Mouse (Mus musculus) Patski (cell line): ENCODE results near the gene Ank. TPM values are rescaled to one million over a fixed set of nuclear protein-coding genes. Genes with fewer than 3 reads are reported as not detected.

Experiments
- ATAC-seq: fragments of 100-300 bp; one replicate; pipeline ENCODE4 v1.8.0; 2021
- CTCF ChIA-PET: fragments of 350-600 bp; sonication (Branson Sonifier 250); formaldehyde crosslinking; loops from one replicate; lab custom pipeline; 2022; ENCODE audit warnings: inconsistent platforms; lab: Charles Lee
- POLR2A ChIA-PET: fragments of 350-600 bp; sonication (Branson Sonifier 250); formaldehyde crosslinking; loops from one replicate; lab custom pipeline; 2022; ENCODE audit warnings: antibody characterized with exemption, inconsistent platforms; lab: Charles Lee
- DNase-seq: peaks from one replicate; pipeline ENCODE4 v3.0.0-alpha.2; 2011; ENCODE audit warnings: low read depth, low spot score
- H3K27me3 ChIP-seq: fragments of 371-371 bp; one replicate; pipeline ENCODE4 v1.5.1; 2021
- CTCF ChIP-seq: fragments of 100-300 bp; IDR thresholded peaks from one replicate; pipeline ENCODE4 v1.5.1; 2021
- in situ Hi-C: fragments of 300-500 bp; cut with MboI; formaldehyde crosslinking; loops from 3 replicates; pipeline ENCODE4 v1.11.1; 2018; ENCODE audit warnings: low pct_unique_long_range_greater_than_20kb, mixed read lengths
- polyA plus RNA-seq: library from polyadenylated mRNA; unstranded; gene quantifications from one replicate; pipeline ENCODE4 v1.2.3, GENCODE M21; 2021

The Ank gene
- polyA plus RNA-seq, 1 experiment from 2014 or later: 85.8 TPM

GRCm38 (mm10) chr15:27582428-27582827, 116.0 kb downstream of the Ank start:
- in situ Hi-C loops: loop anchor here (5.0 kb wide), 1 partner anchor 265 kb away; no protein-coding TSS in a partner anchor
- TF ChIP-seq CTCF: no peak
- POLR2A ChIA-PET: no interaction called here
- CTCF ChIA-PET: interaction anchor here (0.8 to 3.7 kb wide), 17 partner anchors 10 to 265 kb away, joined by 3 to 20 read pairs (median 5); no protein-coding TSS in a partner anchor
- H3K27me3 ChIP-seq: no peaks in the 10 kb centered on the region
- no peak for DNase-seq
- no peak for ATAC-seq

GRCm38 (mm10) chr15:27583042-27583441, 116.6 kb downstream of the Ank start:
- TF ChIP-seq CTCF: peak; percentile 77
- ChIA-PET POLR2A (no interaction called here), CTCF (interaction anchor here (1.0 to 3.7 kb wide), 16 partner anchors 9 to 265 kb away, joined by 3 to 20 read pairs (median 6); no protein-coding TSS in a partner anchor)
- H3K27me3 ChIP-seq: no peaks in the 10 kb centered on the region
- DNase-seq (no peak), ATAC-seq (peak; percentile 56)
- in situ Hi-C loops: loop anchor here (5.0 kb wide), 1 partner anchor 266 kb away; no protein-coding TSS in a partner anchor

GRCm38 (mm10) chr15:27583620-27584019, 117.1 kb downstream of the Ank start:
- ChIA-PET POLR2A (no interaction called here), CTCF (interaction anchor here (1.2 to 3.7 kb wide), 8 partner anchors 13 to 266 kb away, joined by 3 to 20 read pairs (median 7); no protein-coding TSS in a partner anchor)
- ATAC-seq (no peak), DNase-seq (no peak)
- in situ Hi-C loops: loop anchor here (5.0 kb wide), 1 partner anchor 266 kb away; no protein-coding TSS in a partner anchor
- no peaks in the 10 kb centered on the region for H3K27me3 ChIP-seq
- TF ChIP-seq CTCF: no peak

DNA sequence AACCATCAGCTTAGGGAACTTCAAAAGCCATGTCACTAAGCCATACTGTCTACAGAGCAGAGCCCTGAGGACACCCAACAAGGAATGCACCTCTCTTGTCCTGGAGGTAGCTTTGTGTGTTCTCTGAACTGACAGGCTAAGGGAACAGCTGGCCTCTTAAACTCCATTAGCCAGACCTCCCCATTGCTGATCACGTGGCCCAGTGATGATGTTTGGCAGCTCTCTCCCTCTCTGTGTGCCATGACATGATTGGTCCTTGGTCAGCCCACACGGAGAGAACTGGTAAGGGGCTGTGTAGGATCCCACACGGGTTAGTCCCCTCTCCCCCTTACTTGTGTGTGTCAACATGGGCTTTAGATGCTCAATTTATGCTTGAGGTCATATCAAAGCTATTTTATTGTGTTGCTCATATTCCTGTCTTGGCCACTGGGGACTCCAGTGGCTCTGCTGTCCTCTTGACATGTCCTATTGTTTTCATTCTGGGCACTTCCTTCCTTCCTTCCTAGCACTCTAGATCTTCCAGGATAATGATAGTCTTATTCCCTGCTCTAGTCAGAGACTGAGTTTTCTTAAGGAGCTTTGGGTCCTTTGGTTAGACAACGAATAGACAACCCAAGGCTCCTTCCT, 119.1 kb downstream of the Ank start:
- ChIA-PET POLR2A (no interaction called here), CTCF (interaction anchor here (0.8 to 1.8 kb wide), 7 partner anchors 9 to 259 kb away, joined by 3 to 6 read pairs (median 3); no protein-coding TSS in a partner anchor)
- TF ChIP-seq CTCF: no peak
- no peaks in the 10 kb centered on the region for H3K27me3 ChIP-seq
- DNase-seq (no peak), ATAC-seq (no peak)
- in situ Hi-C loops: no loop called here

DNA sequence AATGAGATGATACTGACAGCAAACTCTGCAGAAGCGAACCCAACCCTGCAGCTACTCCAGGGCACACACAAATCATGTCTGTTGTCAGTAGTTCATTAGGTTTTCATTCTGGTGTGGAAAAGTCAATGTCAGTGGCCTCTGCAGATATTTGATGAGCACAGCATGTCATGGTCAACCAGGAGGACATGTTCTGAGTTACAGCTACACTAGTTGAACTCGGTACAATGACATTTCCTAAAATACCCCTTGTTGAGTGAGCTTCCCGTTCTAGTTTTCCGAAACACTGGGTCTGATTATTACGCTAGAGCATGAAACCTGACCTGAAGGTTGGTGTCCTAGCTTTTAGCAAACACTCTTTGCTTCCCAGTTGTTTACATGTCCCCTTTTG, 119.6 kb downstream of the Ank start:
- no peak for ATAC-seq
- POLR2A ChIA-PET: no interaction called here
- no peak for TF ChIP-seq CTCF
- in situ Hi-C loops: no loop called here
- CTCF ChIA-PET: interaction anchor here (0.8 to 1.8 kb wide), 6 partner anchors 10 to 260 kb away, joined by 3 to 6 read pairs (median 4); no protein-coding TSS in a partner anchor
- DNase-seq: no peak
- H3K27me3 ChIP-seq: no peaks in the 10 kb centered on the region

DNA sequence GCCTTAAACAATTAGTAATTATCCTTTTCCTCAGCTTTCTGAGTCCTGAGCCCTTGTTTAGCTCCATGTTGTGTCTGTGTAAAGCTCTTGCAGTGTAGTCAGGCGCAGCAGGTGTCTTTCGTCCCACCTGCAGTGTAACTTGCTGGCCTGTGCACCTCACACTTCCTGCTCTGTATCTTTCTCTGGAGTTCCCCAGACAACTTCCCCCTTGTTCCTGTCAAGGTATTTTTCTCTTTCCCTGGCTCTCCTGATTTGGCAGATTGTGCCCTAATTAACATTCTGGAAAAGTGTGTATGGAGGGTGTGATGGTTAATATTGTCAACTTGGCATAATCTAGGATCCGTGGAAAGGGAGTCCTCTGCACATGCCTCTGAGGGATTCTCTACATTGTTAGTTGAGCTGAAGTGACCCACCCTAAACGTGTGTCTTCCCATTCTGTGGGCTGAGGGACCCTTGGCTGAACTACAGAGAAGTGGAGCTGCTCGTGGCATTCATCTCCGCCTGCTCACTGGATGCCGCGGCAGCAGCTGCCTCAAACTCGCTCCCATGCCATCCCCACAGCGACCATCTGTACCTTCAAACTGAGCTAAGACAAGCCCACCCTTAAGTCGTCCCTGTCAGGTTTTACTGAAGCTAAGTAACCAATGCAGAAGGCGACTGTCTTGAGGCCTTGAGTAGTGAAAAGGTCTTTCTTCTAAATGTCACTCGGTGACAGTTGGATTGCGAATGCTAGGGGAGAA, 121.8 kb downstream of the Ank start:
- ChIA-PET POLR2A (interaction anchor here (0.9 kb wide), 1 partner anchor 19 kb away, joined by 3 read pairs; no protein-coding TSS in a partner anchor), CTCF (interaction anchor here (1.2 to 2.0 kb wide), 5 partner anchors 12 to 262 kb away, joined by 3 to 6 read pairs (median 3); no protein-coding TSS in a partner anchor)
- no peak for TF ChIP-seq CTCF
- ATAC-seq: no peak
- H3K27me3 ChIP-seq: no peaks in the 10 kb centered on the region
- no peak for DNase-seq
- in situ Hi-C loops: no loop called here

- POLR2A ChIA-PET: no interaction called here
- DNase-seq (no peak), ATAC-seq (no peak)
- TF ChIP-seq CTCF: no peak
- no peaks in the 10 kb centered on the region for H3K27me3 ChIP-seq
- CTCF ChIA-PET: interaction anchor here (2.2 kb wide), 1 partner anchor 39 kb away, joined by 5 read pairs; no protein-coding TSS in a partner anchor
- in situ Hi-C loops: no loop called here
Observed at GRCm38 (mm10) chr15:27590812-27591211, 124.3 kb downstream of the Ank start.

DNA sequence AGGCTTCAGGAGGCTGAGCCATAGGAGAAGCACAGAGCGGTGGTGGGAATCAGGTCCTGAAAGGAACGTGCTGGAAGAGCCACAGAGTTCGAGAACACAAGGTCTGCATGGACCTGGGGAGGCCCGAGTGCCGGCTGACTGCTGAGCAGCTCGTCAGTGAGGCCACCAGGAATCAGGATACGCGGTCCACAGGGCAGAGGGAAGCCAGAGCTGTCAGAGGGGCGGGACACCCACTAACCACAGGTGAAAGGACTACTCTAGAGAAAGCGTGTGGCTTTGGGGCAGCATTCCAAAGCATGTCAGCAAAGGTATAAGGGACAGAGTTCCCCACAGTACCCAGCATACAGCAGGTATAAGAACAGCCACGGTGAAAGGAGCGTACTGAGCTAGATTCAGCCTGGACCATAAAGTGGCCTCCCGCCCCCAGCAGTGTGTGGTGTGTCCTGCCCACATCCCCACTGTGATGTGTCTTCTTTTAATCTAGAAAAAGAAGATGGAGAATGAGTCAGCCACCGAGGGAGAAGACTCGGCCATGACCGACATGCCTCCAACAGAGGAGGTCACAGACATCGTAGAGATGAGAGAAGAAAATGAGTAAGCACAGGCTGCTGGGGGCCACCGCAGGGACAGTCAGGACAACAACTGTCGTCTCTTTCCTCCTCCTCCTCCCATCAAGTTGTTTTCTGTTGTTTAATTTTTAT, 126.3 kb downstream of the Ank start:
- TF ChIP-seq CTCF: no peak
- ChIA-PET POLR2A (no interaction called here), CTCF (interaction anchor here (1.1 to 1.9 kb wide), 3 partner anchors 10 to 127 kb away, joined by 3 to 6 read pairs (median 3); no protein-coding TSS in a partner anchor)
- in situ Hi-C loops: no loop called here
- no peaks in the 10 kb centered on the region for H3K27me3 ChIP-seq
- ATAC-seq: peak; percentile 8
- DNase-seq: no peak

GRCm38 (mm10) chr15:27593717-27594116, 127.2 kb downstream of the Ank start:
- no peaks in the 10 kb centered on the region for H3K27me3 ChIP-seq
- ATAC-seq: no peak
- ChIA-PET POLR2A (no interaction called here), CTCF (interaction anchor here (1.5 kb wide), 1 partner anchor 20 kb away, joined by 3 read pairs; no protein-coding TSS in a partner anchor)
- no peak for TF ChIP-seq CTCF
- no peak for DNase-seq
- in situ Hi-C loops: no loop called here

- ChIA-PET CTCF (interaction anchor here (4.9 kb wide), 1 partner anchor 12 kb away, joined by 20 read pairs; no protein-coding TSS in a partner anchor), POLR2A (no interaction called here)
- in situ Hi-C loops: no loop called here
- no peaks in the 10 kb centered on the region for H3K27me3 ChIP-seq
- no peak for ATAC-seq
- TF ChIP-seq CTCF: no peak
- DNase-seq: no peak
Observed at GRCm38 (mm10) chr15:27594973-27595372, 128.5 kb downstream of the Ank start.
